Mouse (Mus musculus) right cerebral cortex, postnatal 36 days (tissue): ENCODE data around the gene Icam2.

Experiments used
- DNase-seq, 2 experiments: peaks; one replicate each; pipeline ENCODE4 v3.0.0; 2022; ENCODE audit warnings: low spot score in 2 of 2, mixed read lengths in 1 of 2

Gene Icam2

GRCm38 (mm10) chr11:106391546-106392188, 3.8 kb upstream of the Icam2 start:
- peak; percentile 35 to 50 for DNase-seq

DNA sequence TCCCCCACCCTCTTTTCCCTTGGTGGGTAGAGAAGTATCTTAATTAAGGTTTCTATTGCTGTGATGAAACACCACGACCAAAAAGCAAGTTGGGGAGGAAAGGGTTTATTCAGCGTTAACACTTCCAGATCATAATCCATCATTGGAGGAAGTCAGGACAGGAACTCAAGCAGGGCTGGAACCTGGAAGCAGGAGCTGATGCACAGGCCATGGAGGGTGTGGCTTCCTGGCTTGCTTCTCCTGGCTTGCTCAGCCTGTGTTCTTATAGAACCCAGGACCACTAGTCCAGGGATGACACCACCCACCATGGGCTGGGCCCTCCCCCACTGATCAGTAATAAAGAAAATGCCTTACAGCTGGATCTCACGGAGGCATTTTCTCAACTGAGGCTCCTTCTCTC, 2.9 kb upstream of the Icam2 start:
- no peak for DNase-seq

- DNase-seq = no peak
Observed at GRCm38 (mm10) chr11:106389611-106390010, 1.7 kb upstream of the Icam2 start.

DNA sequence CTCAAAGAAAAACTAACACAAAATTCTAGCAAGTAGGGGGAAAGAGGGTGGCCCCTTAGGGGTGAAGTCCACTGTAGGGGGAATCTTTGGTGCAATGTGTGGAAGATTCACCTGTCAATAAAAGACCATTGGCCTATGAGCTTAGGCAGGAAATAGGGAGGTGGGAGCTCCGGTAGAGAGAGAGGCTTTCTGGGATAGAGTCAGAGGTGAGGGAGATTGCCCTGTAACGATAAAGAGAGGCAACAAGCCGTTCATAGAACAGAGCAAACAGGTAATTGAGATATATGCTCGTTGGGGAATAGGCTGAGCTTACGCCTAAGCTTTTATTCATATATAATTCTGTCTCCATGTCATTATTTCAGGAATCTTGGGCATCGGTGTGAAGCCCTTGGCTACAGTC, 855 bp downstream of the Icam2 start:
- DNase-seq = no peak

DNA sequence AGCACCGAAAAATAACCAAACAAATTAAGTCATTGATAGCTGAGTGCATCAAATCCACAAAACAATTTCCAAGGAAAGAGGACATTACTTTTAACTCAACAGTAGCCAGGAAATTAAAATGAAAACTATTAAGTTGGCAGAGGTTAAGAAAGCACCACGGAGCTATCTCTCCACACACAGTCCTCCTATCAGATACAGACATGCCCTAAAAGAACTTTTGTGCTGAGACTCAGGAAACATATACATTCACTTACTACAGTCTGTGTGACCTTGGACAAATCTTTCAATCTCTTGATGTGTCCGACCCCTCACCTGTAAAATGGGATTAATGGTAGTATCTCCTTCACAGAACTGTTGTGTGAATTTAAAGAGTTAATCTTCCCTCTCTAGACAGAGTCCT, 1.5 kb downstream of the Icam2 start:
- no peak for DNase-seq

GRCm38 (mm10) chr11:106383051-106383790, 4.7 kb downstream of the Icam2 start:
- DNase-seq = no peak

GRCm38 (mm10) chr11:106382424-106382823, 5.5 kb downstream of the Icam2 start:
- DNase-seq = no peak

GRCm38 (mm10) chr11:106381883-106382282, 6.0 kb downstream of the Icam2 start:
- DNase-seq = no peak

- no peak for DNase-seq
Observed at GRCm38 (mm10) chr11:106381011-106381410, 6.9 kb downstream of the Icam2 start.

- no peak for DNase-seq
Observed at GRCm38 (mm10) chr11:106374979-106375378, 12.9 kb downstream of the Icam2 start.

DNA sequence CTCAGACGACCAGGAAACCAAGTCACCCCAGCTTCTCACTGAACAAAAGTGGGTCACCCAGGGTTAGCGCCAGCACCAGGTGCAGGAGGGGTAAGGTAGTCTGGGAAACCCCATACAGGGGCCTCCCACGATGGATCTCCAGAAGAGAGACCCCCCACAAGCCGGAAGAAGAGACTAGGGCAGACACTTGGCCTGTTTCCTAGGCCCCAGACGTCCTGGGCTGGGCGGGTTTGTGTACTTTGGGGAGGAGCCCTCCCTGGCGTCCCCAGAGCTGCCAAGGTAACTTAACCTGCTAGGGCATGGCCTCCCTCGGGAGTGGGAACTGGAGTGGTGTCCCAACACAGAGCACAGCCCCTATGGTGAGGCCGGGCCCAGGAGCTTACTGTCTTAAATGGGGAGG, 13.3 kb downstream of the Icam2 start:
- DNase-seq = no peak

DNA sequence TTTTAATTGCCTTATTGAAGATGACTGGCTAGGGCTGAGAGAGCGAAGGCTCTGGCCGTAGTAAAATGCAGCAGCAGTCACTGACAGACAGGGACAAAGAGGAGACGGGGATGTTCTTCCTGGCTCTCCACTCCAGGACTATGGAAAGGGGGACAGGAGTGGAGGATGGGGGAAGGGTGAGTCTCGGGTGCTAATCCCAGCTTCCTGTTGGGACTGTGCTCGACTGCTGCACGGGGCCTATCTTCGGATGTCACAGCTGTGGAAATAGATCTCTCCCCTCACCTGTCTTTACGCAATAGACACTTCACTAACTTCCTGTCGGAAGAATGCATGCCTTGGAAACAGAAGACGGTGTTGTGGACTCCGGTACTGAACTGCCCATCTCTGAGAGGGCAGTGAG, 13.9 kb downstream of the Icam2 start:
- no peak for DNase-seq

DNA sequence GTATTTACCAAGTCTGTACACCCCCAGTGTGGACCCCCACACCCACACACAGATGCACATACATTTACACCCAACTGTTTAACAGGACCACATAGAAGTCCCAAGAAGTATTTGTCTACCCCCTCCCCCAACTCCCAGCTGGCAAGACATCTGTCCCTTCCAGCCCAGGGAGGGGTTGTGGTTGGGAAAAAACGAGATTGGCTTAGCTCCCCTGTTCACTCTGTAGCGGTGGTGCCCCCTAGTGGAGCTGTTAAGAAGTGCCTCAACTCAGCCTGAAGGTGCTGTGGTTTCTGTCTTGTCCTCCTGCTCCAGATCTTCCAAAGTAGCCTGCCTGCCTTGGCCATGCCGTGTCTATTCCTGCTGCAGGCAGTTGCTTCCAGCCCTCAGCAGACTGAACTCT, 21.6 kb downstream of the Icam2 start:
- DNase-seq = peak; percentile 46 to 49

DNA sequence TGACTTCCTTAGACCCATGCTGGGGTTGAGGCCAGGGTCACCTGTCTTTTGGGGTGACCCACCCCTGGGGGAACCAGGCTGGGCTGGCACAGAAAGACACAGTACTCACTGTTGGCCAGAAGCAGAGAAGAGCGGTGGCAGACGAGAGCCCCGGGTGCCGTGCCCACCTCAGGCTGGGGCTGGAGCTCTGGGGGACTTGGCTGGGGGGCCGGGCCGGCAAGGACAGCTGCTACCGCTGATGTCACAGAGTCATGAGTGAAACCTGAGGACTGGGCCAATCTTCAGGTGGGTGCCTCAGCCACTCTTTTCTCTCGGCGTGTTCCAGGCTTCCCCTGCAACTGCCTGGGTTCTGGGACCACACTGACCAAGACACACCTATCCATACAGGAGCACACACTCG, 22.5 kb downstream of the Icam2 start, which contains the start of gene Prr29:
Gene Prr29, plus strand, starts transcription at position 107 of the 400 bp plus-strand sequence.
- DNase-seq = no peak

DNA sequence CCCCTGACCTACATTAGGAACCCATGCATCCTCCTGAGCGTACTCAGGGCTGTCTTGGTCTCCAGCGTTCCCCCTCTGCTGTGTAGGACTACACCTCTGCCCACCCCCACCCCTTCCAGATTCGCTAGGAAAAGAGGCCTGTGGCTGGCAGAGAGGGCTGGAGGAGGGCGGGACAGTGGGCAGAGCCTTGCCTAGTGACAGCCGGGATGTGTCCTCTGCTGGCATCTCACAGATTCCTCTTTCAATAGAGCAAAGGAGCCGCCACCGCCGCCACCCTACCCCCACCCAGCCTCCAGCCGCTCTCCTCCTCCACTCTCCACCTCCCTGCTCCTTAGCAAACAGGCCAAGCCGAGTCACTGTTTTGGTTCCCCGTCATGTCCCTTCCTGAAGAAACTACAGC, 23.2 kb downstream of the Icam2 start:
- DNase-seq = no peak

DNA sequence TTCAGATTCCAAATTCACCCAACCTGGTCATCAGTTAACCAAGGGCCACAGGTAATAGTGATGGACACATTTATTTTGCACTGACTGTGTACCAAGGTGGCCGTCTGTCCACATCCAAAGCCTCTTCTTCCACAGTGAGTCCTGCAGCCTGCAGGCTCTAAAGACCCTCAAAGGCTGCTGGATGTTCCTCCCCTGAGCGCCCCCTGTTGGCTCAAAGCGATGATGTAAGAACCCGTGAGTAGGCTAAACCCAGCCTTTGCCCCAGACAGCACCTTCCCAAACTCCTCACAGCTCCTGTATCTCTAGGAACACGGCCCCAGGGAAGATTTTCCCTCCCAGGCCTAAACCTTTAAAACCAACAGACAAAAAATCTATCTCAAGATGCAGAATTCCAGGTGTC, 28.5 kb downstream of the Icam2 start:
- DNase-seq = no peak

GRCm38 (mm10) chr11:106355382-106356128, 32.3 kb downstream of the Icam2 start:
- DNase-seq = no peak

- DNase-seq = no peak
Observed at GRCm38 (mm10) chr11:106354181-106354580, 33.7 kb downstream of the Icam2 start.

DNA sequence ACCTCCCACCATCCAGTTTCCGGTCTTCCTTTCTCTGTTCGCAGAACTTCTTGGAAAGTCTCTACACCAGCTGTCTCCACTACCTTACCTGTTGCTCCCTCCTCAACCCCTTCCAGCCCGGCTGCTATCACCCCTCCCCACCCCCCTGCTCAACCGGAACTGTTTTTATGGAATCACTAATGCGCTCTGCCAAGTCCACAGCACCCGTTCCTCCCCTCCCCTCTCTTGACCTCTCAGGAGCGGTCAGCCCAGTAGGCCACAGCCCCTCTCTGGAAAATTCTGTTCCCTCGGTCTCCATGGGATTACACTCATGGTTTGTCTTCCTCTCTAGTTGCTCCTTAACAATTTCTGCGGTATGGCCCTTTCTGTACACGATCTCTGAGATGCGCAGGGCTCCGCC, 34.7 kb downstream of the Icam2 start, which contains the start of gene Scn4a:
Gene Scn4a, minus strand, starts transcription at position 101 of the 400 bp plus-strand sequence.
- no peak for DNase-seq

GRCm38 (mm10) chr11:106351941-106352340, 35.9 kb downstream of the Icam2 start:
- DNase-seq = no peak

GRCm38 (mm10) chr11:106351253-106351652, 36.6 kb downstream of the Icam2 start:
- DNase-seq = no peak

DNA sequence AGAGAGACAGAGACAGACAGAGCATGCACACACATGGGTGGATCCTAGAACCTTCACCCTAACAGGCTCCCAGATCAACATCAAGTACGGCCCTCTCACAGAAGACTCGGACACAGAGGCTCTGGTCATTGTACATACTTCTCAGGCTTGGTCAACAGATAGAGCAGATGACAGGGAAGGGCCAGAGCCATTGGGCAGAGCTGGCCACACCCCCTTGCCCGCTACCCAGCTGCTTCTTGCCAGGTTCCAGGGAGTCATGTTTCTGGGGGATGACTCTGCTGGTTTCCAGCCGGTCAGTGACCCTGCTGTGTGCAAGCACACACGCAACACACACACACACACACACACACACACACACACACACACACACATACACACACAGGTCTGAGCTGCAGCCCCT, 37.0 kb downstream of the Icam2 start:
- DNase-seq = no peak

GRCm38 (mm10) chr11:106349772-106350171, 38.1 kb downstream of the Icam2 start:
- no peak for DNase-seq
